Mouse (Mus musculus) MEL (cell line): ENCODE measurements around the gene Ubxn1. TPM values are rescaled to one million over a fixed set of nuclear protein-coding genes. Genes with fewer than 3 reads are reported as not detected.

Experiments used
- DNase-seq: peaks from one replicate; pipeline ENCODE4 v3.0.0; 2011; ENCODE audit warnings: low read depth, low spot score
- H3K27ac ChIP-seq: 2 replicates; pipeline ENCODE4 v1.5.1; 2012; ENCODE audit warnings: low read depth, mild to moderate bottlenecking, control low read depth, low read length, moderate library complexity; ENCODE audit not compliant: control insufficient read depth
- H3K27me3 ChIP-seq, 2 experiments: fragments of 150-350 bp in 1 of 2; sonication (generic) in 1 of 2; 2 replicates each; pipeline ENCODE4 v1.6.1; 2012; ENCODE audit warnings: low read length in 2 of 2, mild to moderate bottlenecking in 2 of 2, improper control_type of control experiment in 1 of 2, moderate library complexity in 1 of 2; ENCODE audit not compliant: insufficient read depth in 2 of 2, control insufficient read depth in 1 of 2
- H3K36me3 ChIP-seq, 2 experiments: 2 replicates each; pipeline ENCODE4 v1.6.1; 2012 to 2014; ENCODE audit warnings: low read length in 2 of 2, improper control_type of control experiment in 1 of 2, inconsistent platforms in 1 of 2, mild to moderate bottlenecking in 1 of 2; ENCODE audit not compliant: insufficient read depth in 2 of 2, control insufficient read depth in 1 of 2
- H3K4me1 ChIP-seq, 2 experiments: fragments of 150-350 bp in 1 of 2; sonication (generic) in 1 of 2; 2 replicates each; pipeline ENCODE4 v1.6.1; 2012; ENCODE audit warnings: low read length in 2 of 2, improper control_type of control experiment in 1 of 2, mild to moderate bottlenecking in 1 of 2; ENCODE audit not compliant: insufficient read depth in 2 of 2, control insufficient read depth in 1 of 2
- H3K4me3 ChIP-seq, 2 experiments: fragments of 150-350 bp in 1 of 2; sonication (generic) in 1 of 2; 2 replicates each; pipeline ENCODE4 v1.5.1; 2012; ENCODE audit warnings: low read depth in 2 of 2, low read length in 2 of 2, mild to moderate bottlenecking in 2 of 2, moderate library complexity in 2 of 2, control low read depth in 1 of 2, improper control_type of control experiment in 1 of 2; ENCODE audit not compliant: control insufficient read depth in 1 of 2, insufficient read depth in 1 of 2
- H3K79me2 ChIP-seq: 2 replicates; pipeline ENCODE4 v1.6.1; 2012; ENCODE audit warnings: mild to moderate bottlenecking, low read length, moderate library complexity; ENCODE audit not compliant: control insufficient read depth, poor library complexity, insufficient read depth
- H3K9ac ChIP-seq: 2 replicates; pipeline ENCODE4 v1.6.1; 2012; ENCODE audit warnings: low read depth, mild to moderate bottlenecking, control low read depth, low read length, moderate library complexity; ENCODE audit not compliant: control insufficient read depth, poor library complexity, severe bottlenecking
- H3K9me3 ChIP-seq: fragments of 150-350 bp; sonication (generic); replicated peaks from 2 replicates; pipeline ENCODE4 v1.6.1; 2012; ENCODE audit warnings: mild to moderate bottlenecking, low read length, improper control_type of control experiment, moderate library complexity; ENCODE audit not compliant: insufficient read depth
- CHD1 ChIP-seq: IDR thresholded peaks from 2 replicates; pipeline ENCODE4 v1.6.1; 2012; ENCODE audit warnings: low read depth, mild to moderate bottlenecking, inconsistent platforms, low read length, improper control_type of control experiment
- CTCF ChIP-seq, 3 experiments: IDR thresholded peaks in 2 of 3; conservative IDR thresholded peaks in 1 of 3; 2 replicates each; pipeline ENCODE4 v1.5.1; 2011 to 2012; ENCODE audit warnings: low read length in 3 of 3, low read depth in 2 of 3, mild to moderate bottlenecking in 2 of 3, improper control_type of control experiment in 1 of 3, inconsistent platforms in 1 of 3, mixed read lengths in 1 of 3, moderate library complexity in 1 of 3; ENCODE audit not compliant: control insufficient read depth in 1 of 3, insufficient read depth in 1 of 3, poor library complexity in 1 of 3, severe bottlenecking in 1 of 3
- ELF1 ChIP-seq: IDR thresholded peaks from 2 replicates; pipeline ENCODE4 v1.6.1; 2014; ENCODE audit warnings: low read depth, mild to moderate bottlenecking, inconsistent platforms, low read length, improper control_type of control experiment, moderate library complexity
- POLR2A ChIP-seq, 2 experiments: IDR thresholded peaks; 2 replicates each; pipeline ENCODE4 v1.6.1; 2011 to 2012; ENCODE audit warnings: low read length in 2 of 2, mild to moderate bottlenecking in 2 of 2, control low read depth in 1 of 2, improper control_type of control experiment in 1 of 2, low read depth in 1 of 2, moderate library complexity in 1 of 2; ENCODE audit not compliant: control insufficient read depth in 1 of 2, insufficient read depth in 1 of 2, poor library complexity in 1 of 2
- POLR2AphosphoS2 ChIP-seq: IDR thresholded peaks from 2 replicates; pipeline ENCODE4 v1.6.1; 2011; ENCODE audit warnings: low read length, improper control_type of control experiment
- POLR2AphosphoS5 ChIP-seq: IDR thresholded peaks from 2 replicates; pipeline ENCODE4 v1.6.1; 2012; ENCODE audit warnings: low read depth, borderline replicate concordance, mild to moderate bottlenecking, inconsistent platforms, low read length, moderate library complexity, mixed read lengths
- RAD21 ChIP-seq: IDR thresholded peaks from 2 replicates; pipeline ENCODE4 v1.6.1; 2011; ENCODE audit warnings: mild to moderate bottlenecking, low read depth, low read length, improper control_type of control experiment
- RCOR1 ChIP-seq: IDR thresholded peaks from 2 replicates; pipeline ENCODE4 v1.6.1; 2012; ENCODE audit warnings: low read depth, mild to moderate bottlenecking, inconsistent platforms, low read length, improper control_type of control experiment
- SIN3A ChIP-seq: IDR thresholded peaks from 2 replicates; pipeline ENCODE4 v1.6.1; 2012; ENCODE audit warnings: low read length, improper control_type of control experiment, inconsistent platforms
- SMC3 ChIP-seq: IDR thresholded peaks from 2 replicates; pipeline ENCODE4 v1.6.1; 2011; ENCODE audit warnings: low read depth, low read length, improper control_type of control experiment
- TBP ChIP-seq: IDR thresholded peaks from 2 replicates; pipeline ENCODE4 v1.8.0; 2011; ENCODE audit warnings: low read depth, low read length, improper control_type of control experiment
- TCF12 ChIP-seq: IDR thresholded peaks from 2 replicates; pipeline ENCODE4 v1.6.1; 2014; ENCODE audit warnings: low read depth, mild to moderate bottlenecking, inconsistent platforms, low read length, improper control_type of control experiment, moderate library complexity
- USF2 ChIP-seq, 2 experiments: IDR thresholded peaks; 2 replicates each; pipeline ENCODE4 v1.6.1; 2011 to 2012; ENCODE audit warnings: improper control_type of control experiment in 2 of 2, low read length in 2 of 2, borderline replicate concordance in 1 of 2, inconsistent platforms in 1 of 2, low read depth in 1 of 2, mild to moderate bottlenecking in 1 of 2; ENCODE audit not compliant: insufficient read depth in 1 of 2
- ZC3H11A ChIP-seq: IDR thresholded peaks from 2 replicates; pipeline ENCODE4 v1.6.1; 2012; ENCODE audit warnings: low read depth, mild to moderate bottlenecking, inconsistent platforms, low read length, improper control_type of control experiment
- ZKSCAN1 ChIP-seq: IDR thresholded peaks from 2 replicates; pipeline ENCODE4 v1.6.1; 2012; ENCODE audit warnings: low read depth, mild to moderate bottlenecking, inconsistent platforms, low read length, improper control_type of control experiment, moderate library complexity
- ZNF384 ChIP-seq: IDR thresholded peaks from 2 replicates; pipeline ENCODE4 v1.6.1; 2012; ENCODE audit warnings: low read depth, mild to moderate bottlenecking, inconsistent platforms, low read length, improper control_type of control experiment
- polyA plus RNA-seq, 2 experiments: library from polyadenylated mRNA; stranded (reverse) in 1 of 2; unstranded in 1 of 2; fragments of >175 nt in 1 of 2; fragments of >200 nt in 1 of 2; gene quantifications; 2 replicates each; pipeline versions ENCODE4 v1.2.1 to v1.2.4; 2012; ENCODE audit warnings: low replicate concordance in 2 of 2, low read depth in 1 of 2; ENCODE audit not compliant: insufficient read length in 2 of 2, insufficient read depth in 1 of 2, missing spikeins in 1 of 2
- total RNA-seq: library from RNA; depleted of rRNA; stranded (reverse); fragments of 300-350 nt; gene quantifications from 2 replicates; pipeline ENCODE4 v1.2.3, GENCODE M21; 2012

The Ubxn1 gene
- total and polyA plus RNA-seq, 3 experiments, result 187 to 366 TPM; not detected in 1

- TF ChIP-seq TCF12 (no peak), POLR2AphosphoS5 (no peak), USF2 (IDR thresholded peaks at IDR 0.05; ENCODE audit: borderline replicate concordance in 1 of 2, insufficient read depth in 1 of 2, low read depth in 1 of 2, low read length in 2 of 2) (0 out of 4 replicates have a peak, but pooled peaks of 1 of the 2 experiments have one; percentile 46), POLR2AphosphoS2 (no peak)
- TF ChIP-seq, all 39 proteins: peak for 12
Observed at GRCm38 (mm10) chr19:8857689-8858088, 13.6 kb upstream of the Ubxn1 start (continued).

- TF ChIP-seq CHD1 (no peak), CTCF (IDR thresholded peaks at IDR 0.05 in 2 of 3, conservative IDR thresholded peaks at IDR 0.05 in 1 of 3; ENCODE audit: control insufficient read depth in 1 of 3, insufficient read depth in 1 of 3, low read depth in 2 of 3, low read length in 3 of 3, poor library complexity in 1 of 3, severe bottlenecking in 1 of 3) (peak; percentile 52 to 80 (median 55)), TBP (peak; percentile 54; the same call in 1 of the 2 replicates), ZC3H11A (peak; percentile 82), RAD21 (peak; percentile 76), SIN3A (0 out of 2 replicates have a peak, but pooled peaks have one; percentile 28), ZKSCAN1 (no peak), SMC3 (peak; percentile 94)
Observed at GRCm38 (mm10) chr19:8859018-8859417, 12.3 kb upstream of the Ubxn1 start.

GRCm38 (mm10) chr19:8864265-8864664, 7.0 kb upstream of the Ubxn1 start:
- H3K27ac ChIP-seq, result no peak overlapping the region
- no peaks in the 10 kb centered on the region for H3K27me3 ChIP-seq
- no peaks in the 10 kb centered on the region for H3K4me1 ChIP-seq
- no peak for DNase-seq
- no peaks in the 10 kb centered on the region for H3K9me3 ChIP-seq
- H3K79me2 ChIP-seq, result no peaks in the 10 kb centered on the region
- no peaks in the 10 kb centered on the region for H3K36me3 ChIP-seq
- H3K4me3 ChIP-seq, result no peak overlapping the region
- TF ChIP-seq ZNF384 (no peak), CTCF (IDR thresholded peaks at IDR 0.05 in 2 of 3, conservative IDR thresholded peaks at IDR 0.05 in 1 of 3; ENCODE audit: control insufficient read depth in 1 of 3, insufficient read depth in 1 of 3, low read depth in 2 of 3, low read length in 3 of 3, poor library complexity in 1 of 3, severe bottlenecking in 1 of 3) (0 out of 6 replicates have a peak, but pooled peaks of 1 of the 3 experiments have one; percentile 4), SMC3 (no peak), ZC3H11A (no peak), POLR2A (IDR thresholded peaks at IDR 0.05; ENCODE audit: control insufficient read depth in 1 of 2, insufficient read depth in 1 of 2, low read depth in 1 of 2, low read length in 2 of 2, poor library complexity in 1 of 2) (no peak), ELF1 (no peak), RCOR1 (no peak)
- H3K9ac ChIP-seq, result no peak overlapping the region

More at GRCm38 (mm10) chr19:8859018-8859417, 12.3 kb upstream of the Ubxn1 start:
- H3K27ac ChIP-seq, result no peak overlapping the region
- no peaks in the 10 kb centered on the region for H3K27me3 ChIP-seq
- H3K4me1 ChIP-seq, result no peaks in the 10 kb centered on the region
- peak; percentile 63 for DNase-seq
- H3K9me3 ChIP-seq, result no peaks in the 10 kb centered on the region
- no peak overlapping the region for H3K9ac ChIP-seq
- H3K4me3 ChIP-seq, result no peak overlapping the region
- no peaks in the 10 kb centered on the region for H3K36me3 ChIP-seq
- H3K79me2 ChIP-seq, result no peaks in the 10 kb centered on the region
